Comparison of ENCODE assay signal across 23 mouse cellular contexts in the genomic region with DNA sequence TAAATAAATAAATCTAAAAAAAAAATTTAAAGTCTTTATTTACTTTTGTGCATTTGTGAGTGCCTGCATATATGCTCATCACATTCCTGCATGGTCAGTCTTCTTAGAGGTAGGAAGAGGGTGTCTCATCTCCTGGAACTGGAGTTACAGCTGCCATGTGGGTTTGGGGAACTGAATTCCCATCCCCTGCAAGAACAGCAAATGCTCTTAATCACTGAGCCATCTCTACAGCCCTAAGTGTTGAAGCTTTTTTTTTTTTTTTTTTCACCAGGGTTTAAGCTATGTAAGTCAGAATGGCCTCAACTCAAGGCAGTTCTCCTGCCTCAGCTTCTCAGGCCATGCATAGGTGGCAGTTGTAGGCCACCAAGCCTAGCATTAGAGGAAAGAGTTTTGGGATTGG. TPM values are rescaled to one million over a fixed set of nuclear protein-coding genes. Genes with fewer than 3 reads are reported as not detected.
"Had no signal": no experiment of that assay in that cellular context is flagged by ENCODE, and none has a peak within 500 bp of the region (broad histone marks: within the 10 kb centered on the region; RNA-seq: fewer than 3 reads in every experiment).

No protein-coding gene starts in this region.

- DNase-seq: gastrocnemius, postnatal 10 days; gastrocnemius, postnatal 36 days; kidney, adult 18-20 months; kidney, adult 8-10 months; kidney, postnatal 10 days; kidney, postnatal 25 days; kidney, postnatal 4 days; liver; liver, embryonic 13.5 days had no signal

- H3K9me3 ChIP-seq: heart, embryonic 12.5 days; hindbrain, embryonic 13.5 days; intestine, embryonic 15.5 days; limb, embryonic 10.5 days; limb, embryonic 12.5 days; liver, embryonic 13.5 days; liver, embryonic 15.5 days had no signal

- ATAC-seq: hindbrain, embryonic 16.5 days; inflammation-experienced regulatory T-cells, adult 6 months; intestine, embryonic 15.5 days; intestine, postnatal 0 days had no signal

- H3K9ac ChIP-seq: heart, embryonic 12.5 days; hindbrain, embryonic 13.5 days; intestine, embryonic 15.5 days; limb, embryonic 12.5 days; liver, embryonic 13.5 days; liver, embryonic 15.5 days had no signal

- H3K27ac ChIP-seq: hindbrain, embryonic 13.5 days; intestine, embryonic 15.5 days; layer of hippocampus, adult 2 months; left cerebral cortex, adult 2 months; limb, embryonic 10.5 days; limb, embryonic 12.5 days; liver, embryonic 13.5 days; liver, embryonic 15.5 days had no signal

- H3K4me2 ChIP-seq: heart, embryonic 12.5 days; hindbrain, embryonic 13.5 days; intestine, embryonic 15.5 days; limb, embryonic 12.5 days; liver, embryonic 11.5 days; liver, embryonic 13.5 days; liver, embryonic 15.5 days had no signal

- H3K27me3 ChIP-seq: heart, embryonic 12.5 days; hindbrain, embryonic 13.5 days; intestine, embryonic 15.5 days; liver, embryonic 13.5 days; liver, embryonic 15.5 days had no signal

- H3K36me3 ChIP-seq: intestine, embryonic 15.5 days; liver, embryonic 13.5 days; liver, embryonic 15.5 days had no signal

- H3K4me3 ChIP-seq: heart, embryonic 12.5 days; hindbrain, embryonic 13.5 days; intestine, embryonic 15.5 days; layer of hippocampus, adult 2 months; left cerebral cortex, adult 2 months; limb, embryonic 10.5 days; limb, embryonic 12.5 days; liver, embryonic 13.5 days; liver, embryonic 15.5 days had no signal

RNA-seq across cellular contexts. Expression of a gene that starts 22.6 kb away (rescaled TPM):
- total RNA-seq: gastrocnemius, adult 18-20 months; gastrocnemius, postnatal 10 days; gastrocnemius, postnatal 36 days; hematopoietic stem cell, adult 5-6 weeks had no signal
